Mouse (Mus musculus) C2C12 (cell line): ENCODE results near the gene Trak1. TPM values are rescaled to one million over a fixed set of nuclear protein-coding genes. Genes with fewer than 3 reads are reported as not detected.

Experiments
- H3K27me3 ChIP-seq: one replicate; pipeline ENCODE4 v1.6.1; 2011; ENCODE audit not compliant: control insufficient read depth, insufficient read depth, insufficient read length
- H3K36me3 ChIP-seq: one replicate; pipeline ENCODE4 v1.6.1; 2011; ENCODE audit not compliant: control insufficient read depth, insufficient read depth
- H3K4me3 ChIP-seq: one replicate; pipeline ENCODE4 v1.5.1; 2011; ENCODE audit warnings: mild to moderate bottlenecking, control low read depth; ENCODE audit not compliant: poor library complexity, insufficient read depth, severe bottlenecking
- H3K79me2 ChIP-seq: one replicate; pipeline ENCODE4 v1.6.1; 2011; ENCODE audit not compliant: control insufficient read depth, insufficient read depth
- H3K79me3 ChIP-seq: one replicate; pipeline ENCODE4 v1.6.1; 2011; ENCODE audit warnings: low read depth, control low read depth
- H3ac ChIP-seq: one replicate; pipeline ENCODE3; 2011; ENCODE audit warnings: low read depth; ENCODE audit not compliant: control insufficient read depth, insufficient read length
- CEBPB ChIP-seq: IDR thresholded peaks from one replicate; pipeline ENCODE4 v1.6.1; 2011; ENCODE audit warnings: low read depth, mild to moderate bottlenecking, control low read depth, moderate library complexity
- CTCF ChIP-seq: IDR thresholded peaks from one replicate; pipeline ENCODE4 v1.5.1; 2011; ENCODE audit not compliant: control insufficient read depth, insufficient read depth, insufficient read length
- FOSL1 ChIP-seq: IDR thresholded peaks from one replicate; pipeline ENCODE4 v1.8.0; 2011; ENCODE audit warnings: mild to moderate bottlenecking, low read length; ENCODE audit not compliant: poor library complexity, insufficient read depth, severe bottlenecking
- MAX ChIP-seq: IDR thresholded peaks from one replicate; pipeline ENCODE4 v1.6.1; 2011; ENCODE audit warnings: mild to moderate bottlenecking, control low read depth
- MYOD1 ChIP-seq: IDR thresholded peaks from one replicate; pipeline ENCODE4 v1.6.1; 2011; ENCODE audit warnings: low read depth; ENCODE audit not compliant: control insufficient read depth, insufficient read length
- MYOG ChIP-seq: IDR thresholded peaks from one replicate; pipeline ENCODE4 v1.6.1; 2011; ENCODE audit not compliant: control insufficient read depth, insufficient read length; ENCODE audit errors: extremely low read depth
- USF1 ChIP-seq: IDR thresholded peaks from one replicate; pipeline ENCODE4 v1.6.1; 2011; ENCODE audit warnings: low read depth, mild to moderate bottlenecking, control low read depth, moderate library complexity
- polyA plus RNA-seq: library from polyadenylated mRNA; unstranded; fragments of >200 nt; fragmentation: generic; extraction: Trizol; gene quantifications from one replicate; pipeline ENCODE4 v1.2.1, GENCODE M21; 2012; ENCODE audit warnings: missing spikeins

The Trak1 gene
- polyA plus RNA-seq, 1 experiment: 26.6 TPM

DNA sequence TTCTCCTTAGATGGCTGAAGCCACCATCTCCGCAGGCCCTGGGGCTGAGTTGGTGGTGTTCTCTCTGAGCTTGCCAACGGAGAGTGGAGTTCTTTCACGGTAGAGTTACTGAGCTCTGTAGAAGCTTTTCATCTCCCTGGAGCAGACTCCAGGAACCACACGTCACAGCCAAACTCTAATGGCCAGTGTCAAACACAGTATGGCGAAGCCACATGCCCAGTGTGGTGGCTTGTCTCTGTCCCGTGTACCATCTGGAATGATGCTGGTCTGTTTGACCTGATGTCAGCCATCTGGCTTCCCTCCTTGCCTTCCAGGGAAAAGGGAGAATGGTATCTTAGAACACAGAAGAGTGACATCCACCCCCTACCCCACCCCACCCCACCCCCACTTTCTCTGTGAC lies 172.4 kb downstream of the Trak1 start:
- H3K79me2 ChIP-seq: no peaks in the 10 kb centered on the region
- H3K79me3 ChIP-seq: no peaks in the 10 kb centered on the region
- no peaks in the 10 kb centered on the region for H3K36me3 ChIP-seq
- no peak overlapping the region for H3ac ChIP-seq
- H3K4me3 ChIP-seq: no peak overlapping the region
- H3K27me3 ChIP-seq: no peaks in the 10 kb centered on the region
- TF ChIP-seq MAX: no peak
- TF ChIP-seq FOSL1: no peak
- no peak for TF ChIP-seq CEBPB
- TF ChIP-seq CTCF: no peak
- TF ChIP-seq USF1: no peak
- TF ChIP-seq MYOD1: no peak
- no peak for TF ChIP-seq MYOG

DNA sequence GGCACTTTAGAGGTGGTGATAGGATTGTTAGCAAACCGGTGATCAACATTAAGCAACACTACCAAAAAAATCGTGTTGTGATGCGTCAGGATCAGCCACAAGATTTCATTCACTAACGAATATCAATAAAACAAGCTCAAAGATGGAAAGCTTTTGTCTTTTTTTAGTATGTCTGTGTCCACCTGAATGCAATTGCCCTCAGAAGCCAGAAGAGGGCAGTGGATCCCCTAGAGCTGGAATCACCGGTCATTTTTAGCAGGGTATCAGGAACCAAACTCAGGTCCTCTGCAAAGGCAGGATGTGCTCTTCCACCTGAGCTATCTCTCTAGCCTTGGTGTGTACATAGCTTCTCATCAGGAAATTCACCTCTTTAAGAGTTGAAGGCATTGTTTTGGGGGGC lies 177.5 kb downstream of the Trak1 start:
- TF ChIP-seq MYOG: no peak
- no peak for TF ChIP-seq FOSL1
- TF ChIP-seq CEBPB: no peak
- TF ChIP-seq MAX: no peak
- TF ChIP-seq MYOD1: no peak
- TF ChIP-seq USF1: no peak
- TF ChIP-seq CTCF: no peak
- Histone ChIP-seq H3K27me3 (no peaks in the 10 kb centered on the region), H3ac (no peak overlapping the region), H3K4me3 (no peak overlapping the region), H3K36me3 (no peaks in the 10 kb centered on the region), H3K79me2 (no peaks in the 10 kb centered on the region), H3K79me3 (no peaks in the 10 kb centered on the region)

DNA sequence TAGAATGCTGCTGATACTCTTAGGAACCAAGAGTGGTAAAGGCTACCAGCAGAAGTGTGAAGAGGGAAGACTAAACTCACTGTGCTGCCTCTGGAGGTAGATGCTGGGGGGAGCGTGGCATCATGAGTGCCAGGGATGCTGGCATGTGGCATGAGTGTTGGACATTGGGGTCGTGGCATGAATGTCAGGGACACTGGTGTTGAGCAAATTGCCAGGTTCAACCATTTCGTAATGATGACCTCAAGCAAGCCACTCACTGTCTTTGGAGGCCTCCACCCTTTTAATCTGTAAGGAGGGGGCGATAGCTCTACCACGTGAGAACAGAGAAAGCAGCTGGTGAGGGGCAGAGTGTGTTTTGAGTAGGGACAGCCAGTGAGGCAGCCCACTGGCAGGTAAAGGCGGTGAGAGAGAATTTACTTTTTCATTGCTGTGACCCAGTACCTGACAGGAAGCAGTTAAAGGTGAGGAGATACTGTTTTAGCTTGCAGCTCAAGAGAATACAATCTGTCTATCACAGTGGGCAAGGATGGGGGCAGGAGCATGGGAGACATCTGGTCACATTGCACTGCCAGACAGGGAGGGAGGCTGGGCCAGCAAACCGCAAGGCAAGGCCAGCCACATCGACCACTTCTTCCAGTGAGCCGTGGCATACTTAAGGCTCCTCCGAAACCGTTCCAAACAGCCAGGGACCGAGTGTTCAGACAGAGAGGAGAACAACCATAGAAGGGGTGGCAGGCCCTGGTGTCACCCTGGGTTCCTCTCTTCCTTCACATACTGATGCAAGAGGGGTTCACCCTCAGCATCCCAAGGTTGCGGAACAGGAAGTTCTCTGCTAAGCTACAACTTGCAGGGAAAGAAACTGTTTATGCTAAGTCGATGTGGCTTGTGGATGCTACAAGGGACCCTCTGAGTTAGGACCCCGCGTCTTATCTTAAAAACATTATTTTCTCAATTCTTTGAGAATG lies 178.5 kb downstream of the Trak1 start:
- Histone ChIP-seq H3K36me3 (no peaks in the 10 kb centered on the region), H3K79me3 (no peaks in the 10 kb centered on the region), H3K4me3 (no peak overlapping the region), H3K27me3 (no peaks in the 10 kb centered on the region), H3ac (no peak overlapping the region), H3K79me2 (no peaks in the 10 kb centered on the region)
- no peak for TF ChIP-seq MAX
- TF ChIP-seq MYOG: no peak
- TF ChIP-seq USF1: no peak
- no peak for TF ChIP-seq CTCF
- no peak for TF ChIP-seq FOSL1
- TF ChIP-seq CEBPB: no peak
- no peak for TF ChIP-seq MYOD1

DNA sequence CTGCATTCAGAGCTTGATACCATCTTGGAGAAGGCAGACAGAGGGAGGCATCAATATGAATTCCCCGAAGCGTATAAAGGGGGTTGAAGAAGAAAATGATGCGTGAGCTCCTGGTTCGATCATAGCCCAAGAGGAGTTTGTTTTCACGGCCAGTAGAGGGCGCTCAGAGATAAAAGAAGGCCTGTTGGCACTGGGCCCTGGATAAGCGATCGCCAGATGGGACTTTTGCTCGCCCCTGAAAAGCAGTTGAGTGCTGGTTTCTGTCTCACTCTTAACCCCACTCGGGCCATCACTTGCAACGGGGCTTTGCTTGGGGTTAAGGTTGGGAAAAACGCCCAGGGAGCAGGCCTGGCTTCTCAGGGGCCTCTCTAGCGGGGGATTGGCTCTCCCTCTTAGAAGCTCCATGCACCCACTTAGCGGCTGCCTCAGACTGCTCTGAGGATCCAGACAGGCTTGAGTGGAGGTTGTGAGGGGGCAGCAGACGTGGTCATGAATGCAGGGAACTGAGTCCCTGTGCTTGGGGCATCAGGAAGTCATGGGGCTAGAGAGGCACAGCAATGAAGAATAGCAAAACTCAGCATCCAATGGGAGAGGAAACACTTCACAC lies 180.1 kb downstream of the Trak1 start:
- no peak overlapping the region for H3K4me3 ChIP-seq
- TF ChIP-seq MAX: no peak
- TF ChIP-seq FOSL1: no peak
- no peak for TF ChIP-seq USF1
- TF ChIP-seq MYOD1: no peak
- no peak for TF ChIP-seq CEBPB
- peak; percentile 31 for TF ChIP-seq CTCF
- no peak for TF ChIP-seq MYOG

DNA sequence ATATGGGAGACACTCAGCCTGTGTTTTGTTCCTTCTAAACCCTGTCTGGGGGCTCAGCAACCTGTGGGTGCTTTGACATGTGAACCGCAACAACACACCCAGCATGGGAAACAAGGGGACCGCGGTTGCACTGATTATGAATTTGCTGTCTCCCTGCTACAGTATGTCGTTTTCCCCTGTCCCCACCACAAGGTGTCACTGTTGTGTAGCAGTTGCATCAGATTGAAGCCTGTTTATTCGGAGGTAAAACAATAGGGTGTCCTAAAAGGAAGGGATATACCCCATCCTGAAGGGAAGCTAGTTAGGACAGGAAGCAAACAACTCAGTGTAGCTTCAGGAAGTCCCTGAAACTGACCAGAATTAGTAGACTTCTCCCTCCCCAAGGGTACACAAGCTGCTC lies 182.2 kb downstream of the Trak1 start:
- no peak overlapping the region for H3K4me3 ChIP-seq
- no peaks in the 10 kb centered on the region for H3K36me3 ChIP-seq
- TF ChIP-seq MYOD1 (no peak), CTCF (peak; percentile 87)

More for the DNA sequence above, 180.1 kb downstream of the Trak1 start:
- H3K79me3 ChIP-seq: no peaks in the 10 kb centered on the region
- no peaks in the 10 kb centered on the region for H3K79me2 ChIP-seq
- no peaks in the 10 kb centered on the region for H3K36me3 ChIP-seq
- no peaks in the 10 kb centered on the region for H3K27me3 ChIP-seq
- H3ac ChIP-seq: no peak overlapping the region

More for the DNA sequence above, 182.2 kb downstream of the Trak1 start:
- Histone ChIP-seq H3K79me3 (no peaks in the 10 kb centered on the region), H3K27me3 (no peaks in the 10 kb centered on the region), H3K79me2 (no peaks in the 10 kb centered on the region), H3ac (no peak overlapping the region)
